Mouse (Mus musculus) liver, embryonic 13.5 days (tissue): ENCODE measurements around the gene Tgif1. TPM values are rescaled to one million over a fixed set of nuclear protein-coding genes. Genes with fewer than 3 reads are reported as not detected.

Experiments used
- ATAC-seq: fragments of 200-750 bp; cut with Nextera tagmentation; 2 replicates; pipeline ENCODE4 v1.8.0; 2017; ENCODE audit warnings: low read depth, mild to moderate bottlenecking, moderate number of reproducible peaks, moderate library complexity
- DNase-seq: peaks from one replicate; pipeline ENCODE4 v3.0.0; 2022
- H3K27ac ChIP-seq: fragments of 300-500 bp; sonication (generic); 2 replicates; pipeline ENCODE4 v1.5.1; 2015; ENCODE audit warnings: moderate library complexity, mild to moderate bottlenecking, inconsistent platforms
- H3K27me3 ChIP-seq: fragments of 300-500 bp; sonication (generic); 2 replicates; pipeline ENCODE4 v1.6.1; 2015; ENCODE audit warnings: mild to moderate bottlenecking, inconsistent platforms
- H3K36me3 ChIP-seq: fragments of 300-500 bp; sonication (generic); 2 replicates; pipeline ENCODE4 v1.6.1; 2015; ENCODE audit warnings: mild to moderate bottlenecking, inconsistent platforms
- H3K4me1 ChIP-seq: fragments of 300-500 bp; sonication (generic); replicated peaks from 2 replicates; pipeline ENCODE4 v1.6.1; 2015; ENCODE audit warnings: inconsistent platforms
- H3K4me2 ChIP-seq: fragments of 300-500 bp; sonication (generic); 2 replicates; pipeline ENCODE4 v1.6.1; 2015; ENCODE audit warnings: inconsistent platforms, mild to moderate bottlenecking, moderate library complexity
- H3K4me3 ChIP-seq: fragments of 300-500 bp; sonication (generic); replicated peaks from 2 replicates; pipeline ENCODE4 v1.5.1; 2015; ENCODE audit warnings: mild to moderate bottlenecking, inconsistent platforms
- H3K9ac ChIP-seq: fragments of 300-500 bp; sonication (generic); 2 replicates; pipeline ENCODE4 v1.6.1; 2015; ENCODE audit warnings: mild to moderate bottlenecking, inconsistent platforms
- H3K9me3 ChIP-seq: fragments of 300-500 bp; sonication (generic); replicated peaks from 2 replicates; pipeline ENCODE4 v1.6.1; 2016; ENCODE audit warnings: inconsistent platforms
- WGBS: fragments of 180-500 bp; shearing (Covaris S2); methylation state at CpG from one replicate; pipeline ENCODE4 v1.1.7; 2015; ENCODE audit not compliant: insufficient replicate concordance; 5-methylcytosine and 5-hydroxymethylcytosine counted together
- polyA plus RNA-seq: library from polyadenylated mRNA; unstranded; fragments of >200 nt; fragmentation: Nextera tagmentation; extraction: Ambion mirVana; gene quantifications from 2 replicates; pipeline ENCODE4 v1.2.1, GENCODE M21; 2015

Gene Tgif1
- polyA plus RNA-seq, 1 experiment from 2014 or later = 8.9 TPM

- Histone ChIP-seq H3K4me2 (no peak overlapping the region), H3K4me3 (no peak overlapping the region), H3K9ac (no peak overlapping the region), H3K36me3 (no peaks in the 10 kb centered on the region), H3K27ac (no peak overlapping the region), H3K27me3 (no peaks in the 10 kb centered on the region), H3K9me3 (no peaks in the 10 kb centered on the region), H3K4me1 (no peaks in the 10 kb centered on the region)
- no peak for DNase-seq
- no peak for ATAC-seq
- WGBS = 66% methylated on average over 10 of the region's 10 CpGs
These were observed 28.6 kb upstream of the Tgif1 start for GRCm38 (mm10) chr17:70881934-70882333.

- H3K4me2 ChIP-seq = no peak overlapping the region
- H3K9me3 ChIP-seq = no peaks in the 10 kb centered on the region
- no peaks in the 10 kb centered on the region for H3K4me1 ChIP-seq
- H3K9ac ChIP-seq = no peak overlapping the region
- DNase-seq (no peak), ATAC-seq (no peak)
- no peaks in the 10 kb centered on the region for H3K27me3 ChIP-seq
- no peak overlapping the region for H3K27ac ChIP-seq
- WGBS = 48% methylated on average over 7 of the region's 7 CpGs
- H3K36me3 ChIP-seq = no peaks in the 10 kb centered on the region
- H3K4me3 ChIP-seq = no peak overlapping the region
These were observed 27.8 kb upstream of the Tgif1 start for GRCm38 (mm10) chr17:70881194-70881593.

GRCm38 (mm10) chr17:70878237-70878636, 24.9 kb upstream of the Tgif1 start:
- ATAC-seq (no peak), DNase-seq (no peak)
- H3K9me3 ChIP-seq = no peaks in the 10 kb centered on the region
- no peaks in the 10 kb centered on the region for H3K27me3 ChIP-seq
- H3K9ac ChIP-seq = no peak overlapping the region
- no peak overlapping the region for H3K4me3 ChIP-seq
- no peaks in the 10 kb centered on the region for H3K36me3 ChIP-seq
- no peak overlapping the region for H3K27ac ChIP-seq
- no peaks in the 10 kb centered on the region for H3K4me1 ChIP-seq
- H3K4me2 ChIP-seq = no peak overlapping the region

DNA sequence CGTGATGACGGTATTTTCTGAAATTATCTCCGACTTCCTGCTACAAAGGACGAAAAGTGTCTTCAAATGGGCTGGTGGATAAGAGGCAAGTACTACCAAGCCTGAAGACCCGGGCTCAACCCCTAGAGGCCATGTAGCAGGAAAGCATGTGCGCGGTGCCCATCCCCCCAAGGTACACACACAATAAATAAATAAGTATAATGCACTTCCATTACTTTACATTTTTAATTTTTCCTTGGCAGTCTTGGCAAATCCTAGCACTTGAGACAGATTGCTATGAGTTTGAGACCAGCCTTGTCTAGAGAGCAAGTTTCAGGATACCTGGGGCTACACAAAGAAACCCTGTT, 20.4 kb upstream of the Tgif1 start:
- no peaks in the 10 kb centered on the region for H3K27me3 ChIP-seq
- no peak for ATAC-seq
- 46% methylated on average over 7 of the region's 7 CpGs for WGBS
- peak overlapping the region; percentile 12; the same call in 1 of the 2 replicates for H3K4me3 ChIP-seq
- H3K9me3 ChIP-seq = no peaks in the 10 kb centered on the region
- no peaks in the 10 kb centered on the region for H3K36me3 ChIP-seq
- no peak overlapping the region for H3K9ac ChIP-seq
- no peaks in the 10 kb centered on the region; the same call in 1 of the 2 replicates for H3K4me1 ChIP-seq
- H3K27ac ChIP-seq = no peak overlapping the region
- H3K4me2 ChIP-seq = peak overlapping the region; percentile 40
- DNase-seq = peak; percentile 23

DNA sequence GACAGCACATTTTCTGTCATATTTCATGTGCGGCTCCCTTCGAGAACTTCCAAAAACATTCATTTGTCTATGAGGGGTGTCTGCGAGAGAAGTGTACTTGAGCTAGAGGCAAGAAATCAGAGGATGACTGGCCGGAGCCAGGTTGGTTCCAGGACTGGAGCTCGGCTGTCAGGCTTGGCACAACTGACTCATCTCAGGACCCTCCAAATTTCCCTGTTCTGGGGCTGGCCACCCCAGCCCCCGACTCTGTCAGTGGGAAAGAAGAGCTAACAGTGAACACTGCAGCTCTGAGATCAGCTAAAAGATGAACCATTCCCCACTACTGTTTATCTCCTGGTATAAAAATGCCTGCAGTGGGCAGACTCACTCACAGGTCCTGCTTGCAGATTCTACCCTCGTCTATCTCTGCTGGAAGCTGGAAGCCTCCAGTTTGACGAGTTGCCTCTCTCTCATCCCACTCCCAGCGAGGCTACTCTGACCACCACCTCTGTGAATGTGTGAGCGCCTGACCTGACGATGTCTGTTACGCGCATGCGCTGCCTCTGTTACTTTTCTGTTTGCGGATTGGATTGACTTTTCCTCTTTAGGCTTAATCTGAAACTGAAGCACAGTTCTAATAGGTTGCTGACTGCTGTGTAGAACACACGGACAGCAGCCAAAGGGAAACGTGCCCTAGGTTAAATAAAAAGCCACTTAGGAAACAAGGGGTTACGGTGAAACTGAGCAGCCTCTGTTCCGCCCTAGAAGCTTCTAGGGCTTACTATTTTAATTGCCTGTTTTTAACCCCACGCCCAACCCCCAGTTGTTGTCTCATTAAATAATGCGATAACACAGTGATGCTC, 19.8 kb upstream of the Tgif1 start:
- ATAC-seq (peak; percentile 53), DNase-seq (peak; percentile 44)
- Histone ChIP-seq H3K9me3 (no peaks in the 10 kb centered on the region), H3K27ac (no peak overlapping the region), H3K27me3 (no peaks in the 10 kb centered on the region), H3K36me3 (no peaks in the 10 kb centered on the region), H3K4me3 (peak overlapping the region; percentile 12; the same call in 1 of the 2 replicates), H3K4me1 (no peaks in the 10 kb centered on the region; the same call in 1 of the 2 replicates), H3K9ac (no peak overlapping the region), H3K4me2 (peak overlapping the region; percentile 40)
- 42% methylated on average over 21 of the region's 21 CpGs for WGBS

- H3K27ac ChIP-seq = no peak overlapping the region
- ATAC-seq (no peak), DNase-seq (no peak)
- H3K9ac ChIP-seq = no peak overlapping the region
- H3K4me1 ChIP-seq = no peaks in the 10 kb centered on the region; the same call in 1 of the 2 replicates
- H3K27me3 ChIP-seq = no peaks in the 10 kb centered on the region
- WGBS = 46% methylated on average over 14 of the region's 14 CpGs
- no peaks in the 10 kb centered on the region for H3K9me3 ChIP-seq
- H3K4me2 ChIP-seq = no peak overlapping the region
- no peak overlapping the region for H3K4me3 ChIP-seq
- H3K36me3 ChIP-seq = no peaks in the 10 kb centered on the region
These were observed 19.0 kb upstream of the Tgif1 start for GRCm38 (mm10) chr17:70872094-70872929.

DNA sequence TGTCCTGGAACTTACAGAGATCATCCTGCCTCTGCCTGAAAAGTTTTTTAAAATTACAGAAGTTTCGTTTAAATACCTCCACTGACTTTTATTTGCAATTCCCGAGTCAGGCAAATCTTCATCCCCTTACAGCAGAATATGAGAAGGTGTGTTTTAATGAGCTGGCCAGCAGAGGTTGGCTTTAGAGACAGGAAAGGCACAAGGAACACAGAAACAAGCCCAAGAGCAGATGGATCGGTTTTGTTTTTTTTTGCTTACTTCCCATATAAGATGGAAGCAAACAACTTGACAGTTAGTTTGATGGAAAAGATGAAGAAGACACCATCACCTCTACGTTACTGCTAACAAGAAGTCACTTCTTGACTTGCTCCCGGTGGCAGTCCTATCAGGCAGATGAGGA, 18.3 kb upstream of the Tgif1 start:
- H3K36me3 ChIP-seq = no peaks in the 10 kb centered on the region
- H3K27ac ChIP-seq = no peak overlapping the region
- 49% methylated on average over 5 of the region's 5 CpGs for WGBS
- no peaks in the 10 kb centered on the region for H3K27me3 ChIP-seq
- ATAC-seq (no peak), DNase-seq (no peak)
- no peak overlapping the region for H3K4me3 ChIP-seq
- H3K9ac ChIP-seq = no peak overlapping the region
- no peak overlapping the region for H3K4me2 ChIP-seq
- H3K9me3 ChIP-seq = no peaks in the 10 kb centered on the region
- H3K4me1 ChIP-seq = no peaks in the 10 kb centered on the region; the same call in 1 of the 2 replicates

DNA sequence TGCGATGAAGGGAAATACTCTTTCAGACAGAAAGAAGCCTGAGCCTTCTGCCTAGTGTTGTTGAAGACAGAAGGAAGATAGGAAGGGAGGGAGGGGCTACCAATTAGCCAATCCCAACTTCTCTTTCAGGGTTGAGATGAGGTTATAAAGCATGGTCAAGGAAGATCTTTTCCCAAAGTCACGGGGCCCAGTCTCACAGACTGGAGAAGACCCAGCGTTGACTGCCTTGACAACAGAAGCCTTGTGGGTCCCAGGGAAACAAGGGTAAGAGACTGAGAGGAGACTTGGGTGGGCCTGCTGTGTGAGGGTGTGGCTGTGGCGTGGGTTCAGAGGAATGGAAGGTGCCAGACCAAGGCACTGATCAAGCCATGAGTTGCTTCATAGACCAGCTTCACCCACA, 17.2 kb upstream of the Tgif1 start:
- no peak for ATAC-seq
- Histone ChIP-seq H3K36me3 (no peaks in the 10 kb centered on the region), H3K4me2 (no peak overlapping the region), H3K4me1 (no peaks in the 10 kb centered on the region; the same call in 1 of the 2 replicates), H3K27ac (no peak overlapping the region), H3K9me3 (no peaks in the 10 kb centered on the region), H3K9ac (no peak overlapping the region), H3K4me3 (no peak overlapping the region), H3K27me3 (no peaks in the 10 kb centered on the region)
- 64% methylated on average over 4 of the region's 4 CpGs for WGBS
- no peak for DNase-seq

GRCm38 (mm10) chr17:70868577-70869229, 15.4 kb upstream of the Tgif1 start:
- 53% methylated on average over 5 of the region's 5 CpGs for WGBS
- Histone ChIP-seq H3K4me2 (no peak overlapping the region), H3K9me3 (no peaks in the 10 kb centered on the region), H3K4me3 (no peak overlapping the region), H3K27me3 (no peaks in the 10 kb centered on the region), H3K9ac (no peak overlapping the region), H3K4me1 (no peaks in the 10 kb centered on the region; the same call in 1 of the 2 replicates), H3K27ac (no peak overlapping the region), H3K36me3 (no peaks in the 10 kb centered on the region)
- ATAC-seq (no peak), DNase-seq (no peak)

GRCm38 (mm10) chr17:70866538-70867114, 13.3 kb upstream of the Tgif1 start:
- H3K9ac ChIP-seq = no peak overlapping the region
- H3K27ac ChIP-seq = no peak overlapping the region
- H3K36me3 ChIP-seq = 0 out of 2 replicates have a peak, but pooled peaks cover 3% of the 10 kb centered on the region
- no peaks in the 10 kb centered on the region for H3K4me1 ChIP-seq
- no peak overlapping the region for H3K4me3 ChIP-seq
- no peak overlapping the region for H3K4me2 ChIP-seq
- no peaks in the 10 kb centered on the region for H3K9me3 ChIP-seq
- H3K27me3 ChIP-seq = no peaks in the 10 kb centered on the region
- 70% methylated on average over 6 of the region's 6 CpGs for WGBS
- no peak for ATAC-seq
- no peak for DNase-seq

GRCm38 (mm10) chr17:70866029-70866428, 12.7 kb upstream of the Tgif1 start:
- Histone ChIP-seq H3K9me3 (no peaks in the 10 kb centered on the region), H3K27me3 (no peaks in the 10 kb centered on the region), H3K36me3 (0 out of 2 replicates have a peak, but pooled peaks cover 3% of the 10 kb centered on the region), H3K4me2 (no peak overlapping the region), H3K27ac (no peak overlapping the region), H3K4me1 (no peaks in the 10 kb centered on the region), H3K9ac (no peak overlapping the region), H3K4me3 (no peak overlapping the region)
- ATAC-seq (no peak), DNase-seq (no peak)
- 62% methylated on average over 5 of the region's 5 CpGs for WGBS
